Mouse (Mus musculus) small intestine, adult 2 months (tissue): ENCODE data around the gene Tfb1m.

Experiments used
- CTCF ChIP-seq: fragments of 200-500 bp; IDR thresholded peaks from 2 replicates; pipeline ENCODE4 v1.5.1; 2012; ENCODE audit warnings: low read depth, mild to moderate bottlenecking, control low read depth, inconsistent platforms, low read length, moderate library complexity, mixed read lengths; ENCODE audit not compliant: insufficient replicate concordance, insufficient read length; ENCODE audit errors: extremely low read depth
- POLR2A ChIP-seq: fragments of 200-500 bp; IDR thresholded peaks from 2 replicates; pipeline ENCODE4 v1.6.1; 2012; ENCODE audit warnings: low read depth, mild to moderate bottlenecking, control low read depth, inconsistent platforms, low read length, moderate library complexity

DNA sequence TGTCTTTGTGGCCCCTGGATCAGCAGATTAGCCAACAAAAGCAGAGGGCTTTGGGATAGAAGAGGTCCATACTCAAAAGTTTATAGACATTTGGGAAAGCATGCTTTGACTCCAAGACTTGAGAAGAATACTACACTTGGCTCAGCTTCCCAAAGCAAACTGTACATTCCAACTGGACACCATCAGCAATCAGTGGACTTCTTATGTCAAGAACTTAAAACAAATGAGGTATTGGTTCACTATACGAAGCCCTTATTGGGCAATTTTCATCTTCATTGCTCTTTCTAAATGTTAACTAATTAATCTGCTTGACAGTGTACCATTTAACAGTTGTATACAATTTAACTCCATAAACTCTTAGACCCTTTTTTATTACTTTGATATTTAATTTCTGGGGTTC is 40.8 kb upstream of the Tfb1m start:
- TF ChIP-seq CTCF (no peak), POLR2A (no peak)
